Mouse (Mus musculus) stomach, embryonic 15.5 days (tissue): Measurements from ENCODE around the gene Pex16. TPM values are rescaled to one million over a fixed set of nuclear protein-coding genes. Genes with fewer than 3 reads are reported as not detected.
A peak's percentile ranks its signal among the peaks of the same experiment; 100 is the strongest.

Experiments
- ATAC-seq: fragments of 200-750 bp; cut with Nextera tagmentation; 2 replicates; pipeline ENCODE4 v1.8.0; 2017; ENCODE audit warnings: low read depth, moderate number of reproducible peaks, moderate TSS enrichment; ENCODE audit not compliant: insufficient read depth, low FRiP score
- H3K27ac ChIP-seq: fragments of 300-500 bp; sonication (generic); 2 replicates; pipeline ENCODE4 v1.5.1; 2015; ENCODE audit warnings: mild to moderate bottlenecking, inconsistent platforms
- H3K27me3 ChIP-seq: fragments of 300-500 bp; sonication (generic); replicated peaks from 2 replicates; pipeline ENCODE4 v1.6.1; 2015; ENCODE audit warnings: inconsistent platforms
- H3K36me3 ChIP-seq: fragments of 300-500 bp; sonication (generic); 2 replicates; pipeline ENCODE4 v1.6.1; 2015; ENCODE audit warnings: inconsistent platforms
- H3K4me1 ChIP-seq: fragments of 300-500 bp; sonication (generic); 2 replicates; pipeline ENCODE4 v1.6.1; 2015; ENCODE audit warnings: inconsistent platforms
- H3K4me2 ChIP-seq: fragments of 300-500 bp; sonication (generic); 2 replicates; pipeline ENCODE4 v1.6.1; 2015; ENCODE audit warnings: mild to moderate bottlenecking, inconsistent platforms
- H3K4me3 ChIP-seq: fragments of 300-500 bp; sonication (generic); replicated peaks from 2 replicates; pipeline ENCODE4 v1.5.1; 2015; ENCODE audit warnings: inconsistent platforms
- H3K9ac ChIP-seq: fragments of 300-500 bp; sonication (generic); 2 replicates; pipeline ENCODE4 v1.6.1; 2015; ENCODE audit warnings: inconsistent platforms
- H3K9me3 ChIP-seq: fragments of 300-500 bp; sonication (generic); 2 replicates; pipeline ENCODE4 v1.6.1; 2016; ENCODE audit warnings: inconsistent platforms
- WGBS: fragments of 180-500 bp; shearing (Covaris S2); methylation state at CpG from one replicate; pipeline ENCODE4 v1.1.7; 2015; 5-methylcytosine and 5-hydroxymethylcytosine counted together
- polyA plus RNA-seq: library from polyadenylated mRNA; unstranded; fragments of >200 nt; fragmentation: Nextera tagmentation; extraction: Ambion mirVana; gene quantifications from 2 replicates; pipeline ENCODE4 v1.2.1, GENCODE M21; 2015

The Pex16 gene
- 28.0 and 28.6 TPM in 2 replicates for polyA plus RNA-seq

DNA sequence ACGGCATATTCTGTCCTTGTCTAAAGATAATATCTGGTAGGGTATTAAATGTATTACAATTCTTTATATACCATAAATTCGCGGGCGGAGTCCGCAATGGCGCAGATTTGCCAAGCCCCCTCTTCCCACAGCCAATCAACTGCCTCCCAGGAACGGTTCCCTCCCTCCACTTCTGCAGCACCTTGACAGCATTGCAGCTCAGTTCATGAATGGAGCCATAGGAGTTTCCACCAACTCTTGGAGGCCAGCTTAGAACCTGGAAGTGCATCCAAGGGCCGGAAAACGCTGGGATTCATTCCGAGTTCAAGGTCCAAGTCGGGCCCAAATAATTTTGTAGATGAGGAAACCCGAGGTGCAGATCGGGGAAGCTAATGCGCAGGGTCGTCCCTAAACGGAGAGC lies at the start of gene Pex16, which contains the start of gene Large2:
Gene Pex16 (plus strand): TSS at position 163 of the 400 bp plus-strand sequence.
Gene Large2 (minus strand): TSS at position 356 of the 400 bp plus-strand sequence.
- under 1% methylated on average over 16 of the region's 16 CpGs for WGBS
- Histone ChIP-seq H3K4me3 (peak within 1 kb of the TSS; percentile 77), H3K4me2 (peak within 1 kb of the TSS; percentile 88), H3K36me3 (peaks cover 15% of the 10 kb centered on the region), H3K27me3 (no peaks in the 10 kb centered on the region; the same call in 1 of the 2 replicates), H3K4me1 (peaks cover 45% of the 10 kb centered on the region), H3K27ac (peak within 1 kb of the TSS; percentile 96), H3K9me3 (no peaks in the 10 kb centered on the region), H3K9ac (peak within 1 kb of the TSS; percentile 57)
- no peak for ATAC-seq

DNA sequence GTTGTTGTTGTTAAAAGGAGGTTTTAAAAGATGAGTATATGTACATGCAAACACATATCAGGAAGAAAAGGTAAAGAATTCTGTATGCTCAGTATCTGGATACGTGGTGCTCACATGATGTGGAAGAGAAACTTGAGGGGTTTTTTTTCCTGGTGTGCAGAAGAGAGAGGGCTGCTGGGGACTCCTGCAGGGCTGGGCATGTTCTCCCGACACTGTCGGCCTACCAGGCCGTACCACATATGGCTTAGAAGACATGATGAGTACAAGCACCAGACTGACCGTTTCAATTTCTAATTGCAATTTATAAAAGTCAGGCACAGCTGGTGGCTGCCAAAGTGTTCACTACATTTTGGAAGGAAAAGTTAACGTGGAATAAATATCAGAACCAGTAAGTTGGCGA lies 48.8 kb upstream of the Pex16 start:
- no peak for ATAC-seq
- 79% methylated on average over 7 of the region's 7 CpGs for WGBS
- no peak overlapping the region for H3K4me3 ChIP-seq

GRCm38 (mm10) chr2:92326221-92326620 lies 48.3 kb upstream of the Pex16 start:
- ATAC-seq: no peak
- Histone ChIP-seq H3K4me2 (no peak overlapping the region), H3K9ac (no peak overlapping the region), H3K36me3 (peaks cover 18% of the 10 kb centered on the region), H3K27ac (no peak overlapping the region), H3K4me1 (no peaks in the 10 kb centered on the region), H3K27me3 (no peaks in the 10 kb centered on the region), H3K9me3 (no peaks in the 10 kb centered on the region), H3K4me3 (no peak overlapping the region)
- WGBS: 67% methylated on average over 1 of the region's 1 CpGs

More for the DNA sequence above, 48.8 kb upstream of the Pex16 start:
- Histone ChIP-seq H3K4me1 (no peaks in the 10 kb centered on the region), H3K36me3 (peaks cover 17% of the 10 kb centered on the region), H3K9ac (no peak overlapping the region), H3K27ac (no peak overlapping the region), H3K4me2 (no peak overlapping the region), H3K9me3 (no peaks in the 10 kb centered on the region), H3K27me3 (no peaks in the 10 kb centered on the region)

DNA sequence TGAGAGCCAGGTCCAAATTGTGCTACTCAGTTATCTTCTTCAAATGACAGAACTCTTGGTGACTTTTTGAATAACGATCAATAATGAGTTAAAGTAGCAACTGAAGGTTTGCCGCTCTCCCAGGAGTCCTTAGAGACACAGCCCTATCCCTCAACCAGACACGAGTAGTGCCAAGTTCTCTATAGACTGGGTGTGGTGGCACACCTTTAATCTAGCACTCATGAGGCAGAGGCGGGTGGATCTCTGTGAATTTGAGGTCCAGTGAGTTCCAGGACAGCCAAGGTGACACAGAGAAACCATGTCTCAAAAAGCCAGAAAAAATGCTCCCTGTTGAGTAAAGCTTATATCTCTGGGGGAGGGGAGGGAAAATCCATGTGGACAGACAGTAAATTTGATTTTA lies 46.9 kb upstream of the Pex16 start:
- H3K9me3 ChIP-seq: no peaks in the 10 kb centered on the region
- ATAC-seq: no peak
- no peak overlapping the region for H3K4me2 ChIP-seq
- H3K27ac ChIP-seq: no peak overlapping the region
- H3K27me3 ChIP-seq: no peaks in the 10 kb centered on the region
- no peak overlapping the region for H3K4me3 ChIP-seq
- no peak overlapping the region for H3K9ac ChIP-seq
- no peaks in the 10 kb centered on the region for H3K4me1 ChIP-seq
- peaks cover 22% of the 10 kb centered on the region for H3K36me3 ChIP-seq
- WGBS: 86% methylated on average over 4 of the region's 4 CpGs

DNA sequence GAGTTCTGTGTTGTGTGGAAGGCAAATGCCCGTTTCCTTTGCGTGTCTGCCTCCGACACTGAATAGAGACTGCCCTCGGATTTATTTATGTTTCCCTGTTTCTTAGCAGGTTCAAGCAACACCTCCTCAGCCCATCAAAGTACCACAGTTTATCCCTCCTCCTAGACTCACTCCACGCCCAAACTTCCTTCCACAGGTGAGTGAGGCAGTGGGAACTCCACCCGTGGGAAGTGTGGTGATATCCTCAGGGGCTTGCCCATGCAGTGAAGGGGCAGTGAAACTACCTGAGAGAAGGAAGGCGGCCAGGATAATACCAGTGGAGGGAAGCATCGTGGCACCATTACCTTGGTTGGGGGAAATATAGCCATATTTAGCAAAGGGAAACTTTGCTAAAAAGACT lies 46.3 kb upstream of the Pex16 start:
- Histone ChIP-seq H3K9ac (no peak overlapping the region), H3K27ac (no peak overlapping the region), H3K4me2 (no peak overlapping the region), H3K9me3 (no peaks in the 10 kb centered on the region), H3K4me1 (no peaks in the 10 kb centered on the region), H3K27me3 (no peaks in the 10 kb centered on the region), H3K4me3 (no peak overlapping the region), H3K36me3 (peaks cover 19% of the 10 kb centered on the region)
- no peak for ATAC-seq
- 91% methylated on average over 8 of the region's 8 CpGs for WGBS

DNA sequence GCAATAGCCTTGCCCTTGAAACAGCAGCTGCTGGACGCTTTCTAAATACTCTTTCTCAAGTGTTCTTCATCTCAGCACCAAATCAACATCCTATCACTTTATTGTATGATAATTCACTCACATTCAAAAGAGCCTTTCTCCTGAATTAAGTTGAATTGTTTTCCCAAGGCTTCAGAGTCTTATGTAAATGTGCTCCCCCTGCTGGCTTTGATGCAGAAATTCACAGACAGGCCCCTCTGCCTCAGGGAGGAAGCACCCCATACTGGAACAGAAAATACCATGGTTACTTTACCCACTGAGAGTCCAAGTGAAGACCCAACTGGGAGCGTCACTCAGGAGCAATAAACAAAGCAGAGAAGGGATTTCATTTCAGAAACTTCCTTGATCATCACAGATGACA lies 43.6 kb upstream of the Pex16 start:
- Histone ChIP-seq H3K27ac (no peak overlapping the region), H3K36me3 (peaks cover 22% of the 10 kb centered on the region), H3K4me1 (no peaks in the 10 kb centered on the region), H3K4me2 (no peak overlapping the region), H3K9me3 (no peaks in the 10 kb centered on the region), H3K27me3 (no peaks in the 10 kb centered on the region), H3K4me3 (no peak overlapping the region), H3K9ac (no peak overlapping the region)
- ATAC-seq: no peak
- WGBS: 60% methylated on average over 2 of the region's 2 CpGs

DNA sequence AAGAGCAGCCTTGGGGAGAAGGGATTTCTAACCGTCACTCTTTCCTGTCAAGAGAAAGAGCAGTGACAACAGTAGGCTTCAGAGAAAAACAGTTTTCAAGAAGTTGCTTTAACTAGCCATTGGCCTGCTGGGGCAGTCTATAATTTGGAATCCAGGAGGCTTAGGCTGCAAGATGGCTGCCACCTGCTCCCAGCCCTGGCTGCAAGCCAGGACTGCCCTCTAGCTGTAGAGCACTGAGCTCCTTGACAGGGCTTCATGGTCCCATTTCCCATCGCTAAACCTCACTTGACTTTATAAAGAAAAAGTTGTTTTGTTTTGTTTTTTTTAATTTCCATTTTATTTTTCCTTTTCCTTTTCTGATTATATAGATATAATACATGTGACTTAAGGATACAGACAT lies 43.1 kb upstream of the Pex16 start:
- no peak overlapping the region for H3K4me2 ChIP-seq
- H3K36me3 ChIP-seq: peaks cover 22% of the 10 kb centered on the region

GRCm38 (mm10) chr2:92331871-92332270 lies 42.6 kb upstream of the Pex16 start:
- H3K4me3 ChIP-seq: no peak overlapping the region
- H3K9ac ChIP-seq: no peak overlapping the region
- 97% methylated on average over 2 of the region's 2 CpGs for WGBS
- no peaks in the 10 kb centered on the region for H3K9me3 ChIP-seq
- H3K36me3 ChIP-seq: peaks cover 21% of the 10 kb centered on the region
- H3K27ac ChIP-seq: no peak overlapping the region
- no peaks in the 10 kb centered on the region for H3K27me3 ChIP-seq
- ATAC-seq: no peak
- no peak overlapping the region for H3K4me2 ChIP-seq
- no peaks in the 10 kb centered on the region for H3K4me1 ChIP-seq

More for the DNA sequence above, 43.1 kb upstream of the Pex16 start:
- no peaks in the 10 kb centered on the region for H3K4me1 ChIP-seq
- no peaks in the 10 kb centered on the region for H3K27me3 ChIP-seq
- H3K4me3 ChIP-seq: no peak overlapping the region
- no peak for ATAC-seq
- H3K27ac ChIP-seq: no peak overlapping the region
- no peak overlapping the region for H3K9ac ChIP-seq
- 80% methylated on average over 2 of the region's 2 CpGs for WGBS
- H3K9me3 ChIP-seq: no peaks in the 10 kb centered on the region

DNA sequence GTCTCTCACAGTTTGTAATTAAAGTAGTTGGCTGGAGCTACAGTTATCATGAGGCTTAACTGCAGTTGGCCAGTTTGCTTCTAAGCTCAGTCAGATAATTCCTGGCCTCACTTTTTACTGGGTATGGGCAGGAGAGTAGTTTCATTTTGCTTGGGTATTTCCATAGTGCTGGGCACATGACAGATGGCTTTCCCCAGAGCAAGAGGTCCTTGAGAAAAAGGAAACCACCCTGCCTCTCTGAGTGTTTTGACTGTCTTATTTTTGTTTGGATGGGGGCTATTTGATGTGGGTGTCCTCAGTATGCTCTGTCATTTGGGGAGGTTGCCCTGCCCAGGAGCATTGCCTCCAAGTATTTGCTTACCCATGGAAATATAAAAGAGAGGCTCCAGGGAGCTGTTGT lies 32.1 kb upstream of the Pex16 start:
- no peaks in the 10 kb centered on the region for H3K27me3 ChIP-seq
- no peak overlapping the region for H3K9ac ChIP-seq
- no peak overlapping the region for H3K4me2 ChIP-seq
- H3K9me3 ChIP-seq: no peaks in the 10 kb centered on the region
- H3K36me3 ChIP-seq: 0 out of 2 replicates have a peak, but pooled peaks cover 4% of the 10 kb centered on the region
- H3K27ac ChIP-seq: no peak overlapping the region
- no peak overlapping the region for H3K4me3 ChIP-seq
- H3K4me1 ChIP-seq: no peaks in the 10 kb centered on the region
- no peak for ATAC-seq

DNA sequence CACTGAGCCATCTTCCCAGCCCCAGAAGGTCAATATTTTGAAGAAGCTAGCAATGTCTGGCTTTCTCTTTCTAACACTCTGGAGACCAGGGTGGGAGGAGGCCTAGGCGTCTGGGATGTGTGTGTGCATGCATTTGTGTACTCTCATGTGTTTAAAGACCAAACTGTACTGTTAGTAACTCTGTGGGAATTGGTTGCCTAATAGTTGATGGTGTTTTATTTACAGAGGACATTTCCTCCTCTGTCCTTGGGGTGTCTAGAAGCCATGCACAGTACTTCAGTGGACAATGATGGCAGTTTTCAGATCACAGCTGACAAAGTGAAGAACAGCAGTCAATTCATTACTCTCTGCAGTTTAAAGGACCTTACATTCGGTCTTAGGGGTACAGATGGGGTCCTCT lies 27.3 kb upstream of the Pex16 start:
- Histone ChIP-seq H3K4me1 (no peaks in the 10 kb centered on the region), H3K27me3 (no peaks in the 10 kb centered on the region), H3K9ac (no peak overlapping the region), H3K4me2 (no peak overlapping the region), H3K36me3 (peaks cover 23% of the 10 kb centered on the region), H3K9me3 (no peaks in the 10 kb centered on the region), H3K27ac (no peak overlapping the region), H3K4me3 (no peak overlapping the region)
- ATAC-seq: no peak
- WGBS: 91% methylated on average over 2 of the region's 2 CpGs

- H3K36me3 ChIP-seq: peaks cover 27% of the 10 kb centered on the region
- no peak overlapping the region for H3K9ac ChIP-seq
- no peak for ATAC-seq
- 53% methylated on average over 6 of the region's 6 CpGs for WGBS
- no peak overlapping the region for H3K27ac ChIP-seq
- H3K9me3 ChIP-seq: no peaks in the 10 kb centered on the region
- no peak overlapping the region for H3K4me3 ChIP-seq
- H3K4me1 ChIP-seq: no peaks in the 10 kb centered on the region
- H3K4me2 ChIP-seq: no peak overlapping the region
- no peaks in the 10 kb centered on the region for H3K27me3 ChIP-seq
These were observed 24.7 kb upstream of the Pex16 start for GRCm38 (mm10) chr2:92349589-92350425.

DNA sequence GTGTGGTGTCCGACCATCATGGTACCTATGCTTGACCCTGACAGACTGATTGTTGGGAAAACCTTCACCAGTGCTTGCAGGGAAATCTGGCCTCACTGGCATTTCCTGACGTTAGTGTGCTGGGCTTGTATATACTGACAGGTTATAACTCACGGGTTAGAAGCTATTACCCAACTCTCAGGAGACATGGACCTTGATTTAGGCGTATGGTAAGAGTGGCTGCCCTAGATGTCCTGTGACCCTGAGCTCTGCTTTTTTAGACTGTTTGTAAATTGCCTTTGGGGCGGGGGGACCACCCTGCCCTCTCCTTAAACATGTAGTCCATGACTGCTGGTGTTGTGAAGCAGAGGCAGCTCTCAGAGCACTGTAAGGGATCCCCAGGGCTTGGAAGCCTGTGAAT lies 23.8 kb upstream of the Pex16 start:
- H3K9me3 ChIP-seq: no peaks in the 10 kb centered on the region
- H3K4me1 ChIP-seq: no peaks in the 10 kb centered on the region
- WGBS: 53% methylated on average over 5 of the region's 5 CpGs
- H3K4me2 ChIP-seq: no peak overlapping the region
- no peak overlapping the region for H3K27ac ChIP-seq
- H3K4me3 ChIP-seq: no peak overlapping the region
- no peaks in the 10 kb centered on the region for H3K27me3 ChIP-seq
- H3K9ac ChIP-seq: no peak overlapping the region
- no peak for ATAC-seq
- H3K36me3 ChIP-seq: peaks cover 27% of the 10 kb centered on the region
